ENCODE assay signal across 20 mouse cellular contexts in the genomic region with DNA sequence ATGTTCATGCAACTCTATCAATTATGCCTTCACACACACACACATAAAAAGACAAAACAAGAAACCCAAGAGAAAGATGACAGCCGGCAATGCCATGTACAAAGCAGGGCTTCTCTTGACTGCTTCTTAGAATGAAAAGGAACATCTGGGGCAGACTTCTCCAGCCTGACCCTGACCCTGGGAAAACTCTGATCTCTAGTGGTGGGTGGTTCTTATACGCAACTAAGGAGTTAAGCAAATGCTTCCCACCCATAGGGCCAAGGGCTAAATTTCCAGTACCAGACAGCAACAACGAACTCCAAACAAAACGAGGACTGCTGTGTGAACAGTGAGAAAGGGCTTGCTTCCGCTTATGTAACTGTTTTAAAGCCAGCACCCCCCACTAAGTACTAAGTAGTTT.
DNase-seq lines count a peak whose midpoint lies in the region; ATAC-seq and TF ChIP-seq lines count a peak whose summit lies in the region.
"Had no signal": no experiment of that assay in that cellular context is flagged by ENCODE, and none has a peak within 500 bp of the region (broad histone marks: within the 10 kb centered on the region; RNA-seq: fewer than 3 reads in every experiment).

No protein-coding gene starts in this region.

- no peaks in the 10 kb centered on the region for H3K9me3 ChIP-seq in embryonic facial prominence, embryonic 15.5 days (replicated peaks)
- H3K9me3 ChIP-seq in embryonic facial prominence, embryonic 10.5 days: no peaks in the 10 kb centered on the region
- no peaks in the 10 kb centered on the region for H3K9me3 ChIP-seq in kidney, postnatal 0 days (replicated peaks; ENCODE audit: low read length)
- no peaks in the 10 kb centered on the region for H3K9me3 ChIP-seq in neural tube, embryonic 15.5 days (replicated peaks)
- H3K9me3 ChIP-seq: forebrain, embryonic 10.5 days; limb, embryonic 15.5 days; midbrain, embryonic 10.5 days had no signal

- H3K4me2 ChIP-seq in embryonic facial prominence, embryonic 15.5 days (replicated peaks): no peak overlapping the region
- H3K4me2 ChIP-seq in kidney, postnatal 0 days (ENCODE audit: low read length): no peak overlapping the region
- H3K4me2 ChIP-seq in neural tube, embryonic 15.5 days: no peak overlapping the region
- H3K4me2 ChIP-seq: hindbrain, embryonic 14.5 days; limb, embryonic 15.5 days had no signal

- TF ChIP-seq CTCF in kidney, postnatal 0 days (IDR thresholded peaks at IDR 0.05; ENCODE audit: low read depth): no peak
- no peak for TF ChIP-seq CTCF in spleen, adult 2 months (IDR thresholded peaks at IDR 0.05; ENCODE audit: extremely low read depth, insufficient read depth, insufficient read length, insufficient replicate concordance)

- H3K4me1 ChIP-seq in embryonic facial prominence, embryonic 15.5 days: no peaks in the 10 kb centered on the region
- H3K4me1 ChIP-seq in embryonic facial prominence, embryonic 10.5 days: peaks cover 7% of the 10 kb centered on the region; the same call in 1 of the 2 replicates
- H3K4me1 ChIP-seq in kidney, postnatal 0 days (replicated peaks; ENCODE audit: insufficient read depth, low read length): no peaks in the 10 kb centered on the region
- H3K4me1 ChIP-seq in spleen, adult 2 months (ENCODE audit: control insufficient read depth, insufficient read depth, insufficient read length): no peaks in the 10 kb centered on the region; the same call in 1 of the 2 replicates
- no peaks in the 10 kb centered on the region for H3K4me1 ChIP-seq in neural tube, embryonic 15.5 days
- H3K4me1 ChIP-seq: limb, embryonic 15.5 days; midbrain, embryonic 10.5 days had no signal

- no peak overlapping the region for H3K9ac ChIP-seq in embryonic facial prominence, embryonic 15.5 days
- no peak overlapping the region for H3K9ac ChIP-seq in kidney, postnatal 0 days (ENCODE audit: low read depth, low read length)
- no peak overlapping the region for H3K9ac ChIP-seq in neural tube, embryonic 15.5 days (replicated peaks)
- H3K9ac ChIP-seq: hindbrain, embryonic 14.5 days; limb, embryonic 15.5 days had no signal

- no peaks in the 10 kb centered on the region for H3K27me3 ChIP-seq in embryonic facial prominence, embryonic 15.5 days
- no peaks in the 10 kb centered on the region for H3K27me3 ChIP-seq in embryonic facial prominence, embryonic 10.5 days (replicated peaks; ENCODE audit: low read depth, poor library complexity, severe bottlenecking)
- no peaks in the 10 kb centered on the region for H3K27me3 ChIP-seq in kidney, postnatal 0 days (ENCODE audit: insufficient read depth, low read length)
- H3K27me3 ChIP-seq in spleen, adult 2 months (ENCODE audit: control insufficient read depth, insufficient read depth, low read length): no peaks in the 10 kb centered on the region
- no peaks in the 10 kb centered on the region for H3K27me3 ChIP-seq in neural tube, embryonic 15.5 days (replicated peaks)
- H3K27me3 ChIP-seq: CH12.LX; limb, embryonic 15.5 days had no signal

- DNase-seq in embryonic facial prominence, embryonic 10.5 days (ENCODE audit: low spot score): no peak
- peak; percentile 68 for DNase-seq in kidney, postnatal 0 days (ENCODE audit: low spot score)
- no peak for DNase-seq in kidney, adult 11 months
- no peak for DNase-seq in spleen, adult 2 months (ENCODE audit: low read depth in 1 of 2, low spot score in 2 of 2)
- DNase-seq in spleen, postnatal 10 days (ENCODE audit: low spot score in 2 of 2): no peak
- no peak for DNase-seq in adrenal gland, adult 8-10 months
- DNase-seq: adrenal gland, adult 2 months; cerebellum, adult 11 months; cerebellum, postnatal 25 days; gastrocnemius, postnatal 10 days; heart, postnatal 10 days; kidney, adult 18-20 months; right cerebral cortex, postnatal 4 days had no signal

- peak overlapping the region; percentile 14; the same call in 1 of the 2 replicates for H3K27ac ChIP-seq in embryonic facial prominence, embryonic 15.5 days (replicated peaks)
- no peak overlapping the region for H3K27ac ChIP-seq in embryonic facial prominence, embryonic 10.5 days (replicated peaks)
- H3K27ac ChIP-seq in kidney, postnatal 0 days: no peak overlapping the region
- peak overlapping the region; percentile 66 for H3K27ac ChIP-seq in spleen, adult 2 months (ENCODE audit: insufficient read depth, low read length)
- 0 out of 2 replicates have a peak overlapping the region, but pooled peaks have one; percentile 20 for H3K27ac ChIP-seq in neural tube, embryonic 15.5 days (replicated peaks)
- H3K27ac ChIP-seq: forebrain, embryonic 10.5 days; hindbrain, embryonic 14.5 days; limb, embryonic 15.5 days; midbrain, embryonic 10.5 days had no signal

- peaks cover 27% of the 10 kb centered on the region for H3K36me3 ChIP-seq in embryonic facial prominence, embryonic 15.5 days
- H3K36me3 ChIP-seq in embryonic facial prominence, embryonic 10.5 days (replicated peaks): peaks cover 66% of the 10 kb centered on the region
- peaks cover 18% of the 10 kb centered on the region; the same call in 1 of the 2 replicates for H3K36me3 ChIP-seq in kidney, postnatal 0 days (ENCODE audit: insufficient read depth, low read length)
- peaks cover 27% of the 10 kb centered on the region for H3K36me3 ChIP-seq in spleen, adult 2 months (ENCODE audit: control insufficient read depth, insufficient read depth, low read length)
- H3K36me3 ChIP-seq in neural tube, embryonic 15.5 days: peaks cover 36% of the 10 kb centered on the region

- H3K4me3 ChIP-seq in embryonic facial prominence, embryonic 15.5 days (replicated peaks): no peak overlapping the region
- no peak overlapping the region for H3K4me3 ChIP-seq in embryonic facial prominence, embryonic 10.5 days
- H3K4me3 ChIP-seq in kidney, postnatal 0 days (replicated peaks; ENCODE audit: low read depth, low read length): no peak overlapping the region
- H3K4me3 ChIP-seq in spleen, adult 2 months (ENCODE audit: extremely low read depth, insufficient read depth, insufficient read length): no peak overlapping the region
- no peak overlapping the region for H3K4me3 ChIP-seq in neural tube, embryonic 15.5 days (replicated peaks)
- H3K4me3 ChIP-seq: forebrain, embryonic 10.5 days; limb, embryonic 15.5 days; midbrain, embryonic 10.5 days had no signal

- ATAC-seq in embryonic facial prominence, embryonic 15.5 days (ENCODE audit: insufficient number of reproducible peaks, low FRiP score, low TSS enrichment, low read depth): no peak
- no peak; the same call in 1 of the 2 replicates for ATAC-seq in kidney, postnatal 0 days (replicated peaks; ENCODE audit: low FRiP score, low read depth)
- ATAC-seq in neural tube, embryonic 15.5 days (ENCODE audit: low FRiP score): no peak

- TF ChIP-seq POLR2A in spleen, adult 2 months (IDR thresholded peaks at IDR 0.05; ENCODE audit: low read depth, low read length): no peak

- 56% methylated on average over 5 of the region's 5 CpGs for WGBS in embryonic facial prominence, embryonic 15.5 days
- WGBS in embryonic facial prominence, embryonic 10.5 days: 67% methylated on average over 5 of the region's 5 CpGs
- 45% methylated on average over 5 of the region's 5 CpGs for WGBS in kidney, postnatal 0 days
- WGBS in spleen, adult 2 months: 83% methylated on average over 5 of the region's 5 CpGs
- 82% methylated on average over 5 of the region's 5 CpGs for WGBS in neural tube, embryonic 15.5 days

Comparison
In these comparisons a context has a peak if more than half of its experiments do, and no peak if none do; other contexts are left out.
1. H3K27ac ChIP-seq: peak in embryonic facial prominence, embryonic 15.5 days (single experiment), spleen, adult 2 months (single experiment) and neural tube, embryonic 15.5 days (single experiment); none in embryonic facial prominence, embryonic 10.5 days (single experiment) and kidney, postnatal 0 days (single experiment).